Mouse (Mus musculus) limb, embryonic 15.5 days (tissue): ENCODE measurements around the gene Phlpp1. TPM values are rescaled to one million over a fixed set of nuclear protein-coding genes. Genes with fewer than 3 reads are reported as not detected.
A peak's percentile ranks its signal among the peaks of the same experiment; 100 is the strongest.

Source experiments
- ATAC-seq: fragments of 200-750 bp; cut with Nextera tagmentation; 2 replicates; pipeline ENCODE4 v1.8.0; 2017; ENCODE audit warnings: low read depth, moderate TSS enrichment; ENCODE audit not compliant: insufficient number of reproducible peaks, low FRiP score, low TSS enrichment
- H3K27ac ChIP-seq: fragments of 300-500 bp; sonication (generic); 2 replicates; pipeline ENCODE4 v1.5.1; 2015; ENCODE audit warnings: moderate library complexity, mild to moderate bottlenecking, inconsistent platforms
- H3K27me3 ChIP-seq: fragments of 300-500 bp; sonication (generic); 2 replicates; pipeline ENCODE4 v1.6.1; 2015; ENCODE audit warnings: inconsistent platforms
- H3K36me3 ChIP-seq: fragments of 300-500 bp; sonication (generic); 2 replicates; pipeline ENCODE4 v1.6.1; 2015; ENCODE audit warnings: inconsistent platforms
- H3K4me1 ChIP-seq: fragments of 300-500 bp; sonication (generic); 2 replicates; pipeline ENCODE4 v1.6.1; 2015; ENCODE audit warnings: inconsistent platforms
- H3K4me2 ChIP-seq: fragments of 300-500 bp; sonication (generic); 2 replicates; pipeline ENCODE4 v1.6.1; 2015; ENCODE audit warnings: mild to moderate bottlenecking, inconsistent platforms
- H3K4me3 ChIP-seq: fragments of 300-500 bp; sonication (generic); 2 replicates; pipeline ENCODE4 v1.5.1; 2015; ENCODE audit warnings: mild to moderate bottlenecking, inconsistent platforms
- H3K9ac ChIP-seq: fragments of 300-500 bp; sonication (generic); 2 replicates; pipeline ENCODE4 v1.6.1; 2015; ENCODE audit warnings: inconsistent platforms
- H3K9me3 ChIP-seq: fragments of 300-500 bp; sonication (generic); 2 replicates; pipeline ENCODE4 v1.6.1; 2016; ENCODE audit warnings: inconsistent platforms
- WGBS: fragments of 180-500 bp; shearing (Covaris S2); methylation state at CpG from one replicate; pipeline ENCODE4 v1.1.7; 2015; 5-methylcytosine and 5-hydroxymethylcytosine counted together
- polyA plus RNA-seq: library from polyadenylated mRNA; unstranded; fragments of >200 nt; fragmentation: Nextera tagmentation; extraction: Ambion mirVana; gene quantifications from 2 replicates; pipeline ENCODE4 v1.2.1, GENCODE M21; 2015

The Phlpp1 gene
- polyA plus RNA-seq, 1 experiment from 2014 or later, result 4.0 TPM

GRCm38 (mm10) chr1:106169741-106170265, 1.7 kb upstream of the Phlpp1 start:
- H3K4me1 ChIP-seq, result peaks cover 14% of the 10 kb centered on the region
- no peak overlapping the region for H3K4me2 ChIP-seq
- no peaks in the 10 kb centered on the region for H3K36me3 ChIP-seq
- H3K9ac ChIP-seq, result no peak overlapping the region
- H3K4me3 ChIP-seq, result no peak overlapping the region
- H3K27ac ChIP-seq, result no peak overlapping the region
- whole genome bisulfite sequencing, result 80% methylated on average over 5 of the region's 5 CpGs
- no peaks in the 10 kb centered on the region for H3K27me3 ChIP-seq
- ATAC-seq, result no peak
- no peaks in the 10 kb centered on the region for H3K9me3 ChIP-seq

GRCm38 (mm10) chr1:106172301-106172930, 864 bp downstream of the Phlpp1 start:
- peak overlapping the region; percentile 76 for H3K4me3 ChIP-seq
- H3K27ac ChIP-seq, result peak overlapping the region; percentile 91
- peaks cover 16% of the 10 kb centered on the region for H3K4me1 ChIP-seq
- ATAC-seq, result no peak
- peak overlapping the region; percentile 85 for H3K9ac ChIP-seq
- peak overlapping the region; percentile 79 for H3K4me2 ChIP-seq
- H3K27me3 ChIP-seq, result no peaks in the 10 kb centered on the region
- H3K36me3 ChIP-seq, result no peaks in the 10 kb centered on the region
- no peaks in the 10 kb centered on the region for H3K9me3 ChIP-seq
- under 1% methylated on average over 72 of the region's 77 CpGs for WGBS

DNA sequence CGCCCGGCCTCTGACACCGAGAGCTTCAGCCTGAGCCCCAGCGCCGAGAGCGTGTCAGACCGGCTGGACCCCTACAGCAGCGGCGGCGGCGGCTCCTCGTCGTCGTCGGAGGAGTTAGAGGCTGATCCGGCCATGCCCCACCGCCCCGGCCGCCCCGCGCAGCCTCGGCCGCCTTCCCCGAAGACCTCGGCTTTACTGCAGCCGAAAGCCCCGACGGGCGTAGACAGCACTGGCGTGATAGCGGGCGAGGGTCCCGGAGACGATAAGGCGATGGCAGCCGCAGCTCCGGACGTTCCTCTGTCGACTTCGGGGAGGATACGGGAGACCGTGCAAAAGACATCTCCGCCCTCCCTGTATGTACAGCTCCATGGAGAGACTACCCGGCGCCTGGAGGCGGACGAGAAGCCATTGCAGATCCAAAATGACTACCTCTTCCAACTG, 1.4 kb downstream of the Phlpp1 start:
- no peak for ATAC-seq
- H3K9ac ChIP-seq, result peak overlapping the region; percentile 85
- no peaks in the 10 kb centered on the region for H3K36me3 ChIP-seq
- under 1% methylated on average over 46 of the region's 47 CpGs for WGBS
- H3K27me3 ChIP-seq, result no peaks in the 10 kb centered on the region
- H3K4me3 ChIP-seq, result peak overlapping the region; percentile 76
- peak overlapping the region; percentile 79 for H3K4me2 ChIP-seq
- peaks cover 16% of the 10 kb centered on the region for H3K4me1 ChIP-seq
- H3K27ac ChIP-seq, result peak overlapping the region; percentile 91
- no peaks in the 10 kb centered on the region for H3K9me3 ChIP-seq

GRCm38 (mm10) chr1:106173621-106174156, 2.1 kb downstream of the Phlpp1 start:
- no peaks in the 10 kb centered on the region for H3K9me3 ChIP-seq
- H3K4me1 ChIP-seq, result peaks cover 16% of the 10 kb centered on the region
- WGBS, result 60% methylated on average over 9 of the region's 9 CpGs
- H3K4me2 ChIP-seq, result peak overlapping the region; percentile 79
- no peaks in the 10 kb centered on the region for H3K36me3 ChIP-seq
- peak overlapping the region; percentile 76 for H3K4me3 ChIP-seq
- ATAC-seq, result no peak
- H3K9ac ChIP-seq, result no peak overlapping the region; the same call in 1 of the 2 replicates
- no peak overlapping the region for H3K27ac ChIP-seq
- no peaks in the 10 kb centered on the region for H3K27me3 ChIP-seq

- no peaks in the 10 kb centered on the region for H3K36me3 ChIP-seq
- H3K4me3 ChIP-seq, result no peak overlapping the region
- no peak overlapping the region for H3K27ac ChIP-seq
- no peaks in the 10 kb centered on the region for H3K9me3 ChIP-seq
- no peak for ATAC-seq
- H3K9ac ChIP-seq, result no peak overlapping the region
- H3K4me2 ChIP-seq, result no peak overlapping the region
- peaks cover 16% of the 10 kb centered on the region for H3K4me1 ChIP-seq
- H3K27me3 ChIP-seq, result no peaks in the 10 kb centered on the region
Observed at GRCm38 (mm10) chr1:106174598-106174997, 3.0 kb downstream of the Phlpp1 start.

- Histone ChIP-seq H3K4me2 (no peak overlapping the region), H3K9ac (no peak overlapping the region), H3K27me3 (no peaks in the 10 kb centered on the region), H3K27ac (no peak overlapping the region), H3K9me3 (no peaks in the 10 kb centered on the region), H3K4me1 (peaks cover 16% of the 10 kb centered on the region), H3K4me3 (no peak overlapping the region), H3K36me3 (no peaks in the 10 kb centered on the region)
- no peak for ATAC-seq
- 71% methylated on average over 3 of the region's 3 CpGs for WGBS
Observed at GRCm38 (mm10) chr1:106175360-106175759, 3.8 kb downstream of the Phlpp1 start.

DNA sequence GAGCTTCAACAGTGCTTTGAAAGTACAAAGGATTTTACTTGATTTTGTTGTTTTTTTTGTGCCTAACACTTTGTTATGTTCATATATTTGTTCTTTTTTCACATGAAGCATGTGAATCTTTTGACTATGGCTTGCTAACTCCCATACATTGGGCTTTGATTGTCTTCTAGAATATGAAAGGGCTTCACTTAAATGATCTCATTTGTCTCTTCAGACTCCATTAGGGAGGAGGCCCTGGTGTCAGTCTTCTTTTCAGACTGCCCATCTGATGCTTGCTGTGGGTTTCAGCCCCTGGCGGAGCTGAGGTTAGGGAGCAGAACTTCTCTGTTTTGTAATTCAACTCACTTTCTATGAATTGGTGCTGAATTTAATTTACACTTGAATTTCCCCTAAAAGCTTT, 5.2 kb downstream of the Phlpp1 start:
- no peak for ATAC-seq
- no peak overlapping the region for H3K27ac ChIP-seq
- H3K9me3 ChIP-seq, result no peaks in the 10 kb centered on the region
- H3K27me3 ChIP-seq, result no peaks in the 10 kb centered on the region
- no peak overlapping the region for H3K9ac ChIP-seq
- H3K4me1 ChIP-seq, result peaks cover 16% of the 10 kb centered on the region
- no peaks in the 10 kb centered on the region for H3K36me3 ChIP-seq
- 73% methylated on average over 1 of the region's 1 CpGs for WGBS
- no peak overlapping the region for H3K4me2 ChIP-seq
- no peak overlapping the region for H3K4me3 ChIP-seq

GRCm38 (mm10) chr1:106177868-106178790, 6.6 kb downstream of the Phlpp1 start:
- Histone ChIP-seq H3K4me1 (peaks cover 12% of the 10 kb centered on the region), H3K27me3 (no peaks in the 10 kb centered on the region), H3K4me3 (no peak overlapping the region), H3K27ac (no peak overlapping the region), H3K9me3 (no peaks in the 10 kb centered on the region), H3K36me3 (no peaks in the 10 kb centered on the region), H3K9ac (no peak overlapping the region), H3K4me2 (no peak overlapping the region)
- ATAC-seq, result no peak
- WGBS, result 65% methylated on average over 8 of the region's 8 CpGs

GRCm38 (mm10) chr1:106183701-106184100, 12.1 kb downstream of the Phlpp1 start:
- no peak for ATAC-seq
- Histone ChIP-seq H3K27ac (no peak overlapping the region), H3K4me2 (no peak overlapping the region), H3K4me3 (no peak overlapping the region), H3K4me1 (peaks cover 4% of the 10 kb centered on the region; the same call in 1 of the 2 replicates), H3K27me3 (no peaks in the 10 kb centered on the region), H3K9me3 (no peaks in the 10 kb centered on the region), H3K9ac (no peak overlapping the region), H3K36me3 (no peaks in the 10 kb centered on the region)
- WGBS, result 93% methylated on average over 2 of the region's 2 CpGs

GRCm38 (mm10) chr1:106184780-106185460, 13.4 kb downstream of the Phlpp1 start:
- H3K27me3 ChIP-seq, result no peaks in the 10 kb centered on the region
- H3K27ac ChIP-seq, result 0 out of 2 replicates have a peak overlapping the region, but pooled peaks have one; percentile 11
- no peak overlapping the region for H3K9ac ChIP-seq
- H3K9me3 ChIP-seq, result no peaks in the 10 kb centered on the region
- 54% methylated on average over 4 of the region's 4 CpGs for WGBS
- no peak overlapping the region for H3K4me2 ChIP-seq
- no peak for ATAC-seq
- H3K4me3 ChIP-seq, result no peak overlapping the region
- H3K4me1 ChIP-seq, result peaks cover 4% of the 10 kb centered on the region; the same call in 1 of the 2 replicates
- H3K36me3 ChIP-seq, result no peaks in the 10 kb centered on the region

- no peak overlapping the region for H3K4me3 ChIP-seq
Observed at GRCm38 (mm10) chr1:106185461-106185924, 13.9 kb downstream of the Phlpp1 start.

More at GRCm38 (mm10) chr1:106185461-106185924, 13.9 kb downstream of the Phlpp1 start:
- Histone ChIP-seq H3K27me3 (no peaks in the 10 kb centered on the region), H3K9me3 (no peaks in the 10 kb centered on the region), H3K27ac (peak overlapping the region; percentile 11; the same call in 1 of the 2 replicates), H3K4me1 (peaks cover 4% of the 10 kb centered on the region; the same call in 1 of the 2 replicates), H3K4me2 (no peak overlapping the region), H3K36me3 (no peaks in the 10 kb centered on the region), H3K9ac (no peak overlapping the region)
- WGBS, result 44% methylated on average over 2 of the region's 2 CpGs
- ATAC-seq, result no peak
